Mouse (Mus musculus) brain, embryonic 14.5 days (tissue): ENCODE measurements around the gene Bbof1. TPM values are rescaled to one million over a fixed set of nuclear protein-coding genes. Genes with fewer than 3 reads are reported as not detected.

Experiments
- DNase-seq: peaks from one replicate; pipeline ENCODE4 v3.0.0-alpha.2; 2011; ENCODE audit warnings: low read depth
- CTCF ChIP-seq: fragments of 200-500 bp; IDR thresholded peaks from 2 replicates; pipeline ENCODE4 v1.5.1; 2012; ENCODE audit warnings: inconsistent platforms, mild to moderate bottlenecking, moderate library complexity, borderline replicate concordance; ENCODE audit not compliant: insufficient read depth, insufficient read length; ENCODE audit errors: extremely low read depth
- POLR2A ChIP-seq: fragments of 200-500 bp; IDR thresholded peaks from 2 replicates; pipeline ENCODE4 v1.6.1; 2012; ENCODE audit warnings: mild to moderate bottlenecking, inconsistent platforms, borderline replicate concordance; ENCODE audit not compliant: poor library complexity, insufficient read depth, insufficient read length, severe bottlenecking; ENCODE audit errors: extremely low read depth
- polyA plus RNA-seq: library from polyadenylated mRNA; depleted of rRNA; stranded (reverse); fragments of >200 nt; gene quantifications from 2 replicates; pipeline ENCODE4 v1.2.3, GENCODE M21; 2012

The Bbof1 gene
- polyA plus RNA-seq, 1 experiment = 3.4 TPM

DNA sequence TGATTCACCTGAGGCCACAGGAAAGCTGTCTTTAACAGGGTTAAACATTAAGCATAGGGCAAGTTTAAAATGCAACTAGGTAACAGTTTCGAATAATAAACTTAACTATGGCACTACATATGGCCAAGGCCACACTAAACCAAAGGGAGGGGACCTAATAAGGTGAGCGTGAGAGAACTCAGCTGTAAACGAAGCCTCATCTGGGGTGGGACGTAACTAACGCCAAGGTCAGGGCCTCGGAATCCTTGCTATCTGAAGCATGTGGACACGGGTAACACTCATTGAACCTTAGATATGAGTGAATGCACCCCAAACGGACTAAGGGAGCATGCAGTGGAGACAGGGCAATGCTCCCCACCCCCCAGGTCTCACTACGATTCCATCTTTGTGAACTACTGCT lies 5.9 kb upstream of the Bbof1 start:
- DNase-seq = no peak
- TF ChIP-seq POLR2A (no peak), CTCF (no peak)

DNA sequence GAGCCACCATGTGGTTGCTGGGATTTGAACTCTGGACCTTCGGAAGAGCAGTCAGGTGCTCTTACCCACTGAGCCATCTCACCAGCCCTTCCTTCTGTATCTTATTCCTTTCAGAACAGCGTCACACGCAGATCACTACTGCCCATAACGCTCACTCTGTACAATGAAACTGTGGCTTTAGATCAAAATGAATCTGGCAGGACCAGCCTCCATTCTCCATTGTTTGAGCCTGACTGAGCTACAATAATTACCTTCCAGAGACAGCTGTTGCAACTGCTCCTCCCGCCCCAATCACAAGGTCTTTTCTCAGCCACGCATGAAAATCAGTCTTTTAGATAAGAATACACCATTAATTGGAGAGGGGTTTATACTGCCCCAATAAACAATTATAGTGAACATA lies 4.3 kb upstream of the Bbof1 start:
- peak; percentile 27 for DNase-seq

DNA sequence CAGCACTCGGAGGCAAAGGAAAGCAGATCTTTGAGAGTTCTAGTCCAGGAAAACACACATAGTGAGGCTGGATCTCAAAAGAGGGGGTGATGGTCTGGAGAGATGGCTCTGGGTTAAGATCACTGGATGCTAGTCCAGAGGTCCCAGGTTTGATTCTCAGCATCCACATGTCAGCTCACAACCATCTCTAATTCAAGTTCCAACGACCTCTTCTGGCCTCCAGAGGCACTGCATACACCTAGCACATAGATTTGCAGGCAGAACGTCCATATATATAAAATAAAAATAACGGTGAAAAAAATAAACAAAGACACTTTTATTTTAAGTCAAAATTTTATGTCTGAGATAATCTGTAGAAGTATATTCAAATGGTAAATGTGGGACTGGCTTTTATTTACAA lies 1.6 kb upstream of the Bbof1 start:
- TF ChIP-seq POLR2A = no peak
- no peak for TF ChIP-seq CTCF
- no peak for DNase-seq

More for the DNA sequence above, 4.3 kb upstream of the Bbof1 start:
- TF ChIP-seq POLR2A = no peak

DNA sequence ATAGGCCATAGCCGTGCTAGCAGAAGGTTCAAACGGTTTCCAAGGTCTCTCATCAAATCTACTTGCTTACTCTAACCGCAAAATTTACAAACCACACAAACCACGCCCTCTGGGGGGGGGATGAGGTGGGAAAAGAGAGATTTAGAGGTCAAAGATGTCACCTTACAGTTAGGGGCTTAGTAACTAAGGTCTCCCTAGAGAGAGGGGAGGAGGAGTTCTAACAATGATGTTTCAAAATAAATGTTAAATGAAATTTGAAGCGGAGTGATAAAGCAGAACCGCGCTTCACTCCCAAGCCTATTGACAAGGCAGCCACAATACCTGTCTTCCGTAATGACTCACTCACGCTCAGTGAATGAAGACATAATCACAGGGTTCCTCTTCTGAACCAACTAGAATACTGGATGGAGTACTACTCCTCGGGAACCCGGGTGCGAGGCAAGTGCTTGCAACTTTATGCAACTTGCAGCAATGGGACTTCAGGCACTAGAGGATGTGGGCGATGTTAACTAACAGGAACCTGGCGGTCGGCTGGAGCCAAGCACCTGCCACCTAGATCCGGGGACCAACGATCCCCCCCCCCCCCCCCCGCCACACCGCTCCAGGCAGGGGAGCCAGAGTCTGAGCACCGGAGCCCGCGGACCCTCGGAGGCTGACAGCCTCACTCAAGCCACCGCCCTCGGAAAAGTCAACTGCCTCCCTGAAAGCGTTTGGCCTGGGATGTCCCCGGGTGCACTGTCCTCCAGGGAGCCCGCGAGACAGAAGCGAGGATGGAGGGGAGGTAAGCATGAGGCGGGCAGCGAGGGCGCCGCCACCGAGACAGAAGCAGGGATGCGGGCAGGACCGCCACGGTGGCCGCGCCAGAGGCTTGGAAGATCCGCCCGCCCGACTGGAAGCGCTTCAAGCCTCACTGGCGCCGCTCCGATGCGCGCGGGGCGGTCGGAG lies 725 bp upstream of the Bbof1 start:
- peak; percentile 56 for DNase-seq

DNA sequence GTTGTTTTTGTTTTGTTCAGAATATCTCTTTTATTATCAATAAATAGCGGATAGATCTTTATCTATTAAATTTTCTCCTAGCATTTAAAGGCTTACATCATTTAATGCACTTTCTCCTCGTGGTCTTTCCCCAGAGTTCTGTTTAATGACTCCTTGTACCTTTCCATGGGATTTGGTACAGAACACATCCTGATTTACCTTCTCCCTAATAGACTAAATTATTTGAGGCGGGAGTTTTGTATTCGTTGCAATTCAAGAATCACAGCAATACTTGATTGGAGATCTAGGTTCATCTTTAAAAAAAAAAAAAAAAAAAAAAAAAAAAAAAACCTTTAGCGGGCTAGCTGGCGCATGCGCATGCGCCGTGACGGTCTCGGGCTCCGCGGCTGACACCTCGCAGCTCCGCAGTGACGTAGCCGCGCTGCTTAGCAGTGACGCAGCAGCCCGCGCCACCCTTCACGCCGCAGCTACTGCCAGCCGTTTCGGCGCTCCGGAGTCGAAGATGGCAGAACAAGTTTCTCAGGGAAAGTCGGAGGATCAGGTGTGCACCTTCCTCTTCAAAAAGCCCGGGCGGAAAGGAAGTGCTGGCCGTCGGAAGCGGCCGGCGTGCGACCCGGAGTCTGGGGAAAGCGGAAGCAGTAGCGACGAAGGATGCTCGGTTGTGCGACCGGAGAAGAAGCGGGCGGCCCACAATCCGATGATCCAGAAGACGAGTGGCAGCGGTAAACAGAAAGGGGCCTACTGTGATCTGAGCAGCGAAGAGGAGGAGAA lies 8.1 kb downstream of the Bbof1 start, which contains the start of gene Rnf113a2:
TSS of gene Rnf113a2 (plus strand) at position 363 of the 771 bp plus-strand sequence.
- no peak for TF ChIP-seq CTCF
- peak; percentile 45; the same call in 1 of the 2 replicates for TF ChIP-seq POLR2A

More for the DNA sequence above, 725 bp upstream of the Bbof1 start:
- TF ChIP-seq POLR2A (no peak), CTCF (no peak)

DNA sequence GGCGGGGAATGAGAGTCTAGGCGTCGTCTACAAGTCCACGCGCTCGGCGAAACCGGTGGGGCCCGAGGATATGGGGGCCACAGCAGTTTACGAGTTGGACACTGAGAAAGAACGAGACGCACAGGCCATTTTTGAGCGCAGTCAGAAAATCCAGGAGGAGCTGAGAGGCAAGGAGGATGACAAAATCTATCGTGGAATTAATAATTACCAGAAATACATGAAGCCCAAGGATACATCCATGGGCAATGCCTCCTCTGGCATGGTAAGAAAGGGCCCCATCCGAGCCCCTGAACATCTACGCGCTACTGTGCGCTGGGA lies 8.7 kb downstream of the Bbof1 start:
- TF ChIP-seq POLR2A (no peak), CTCF (no peak)
- DNase-seq = no peak

More for the DNA sequence above, 8.1 kb downstream of the Bbof1 start, which contains the start of gene Rnf113a2:
- peak; percentile 97 for DNase-seq

DNA sequence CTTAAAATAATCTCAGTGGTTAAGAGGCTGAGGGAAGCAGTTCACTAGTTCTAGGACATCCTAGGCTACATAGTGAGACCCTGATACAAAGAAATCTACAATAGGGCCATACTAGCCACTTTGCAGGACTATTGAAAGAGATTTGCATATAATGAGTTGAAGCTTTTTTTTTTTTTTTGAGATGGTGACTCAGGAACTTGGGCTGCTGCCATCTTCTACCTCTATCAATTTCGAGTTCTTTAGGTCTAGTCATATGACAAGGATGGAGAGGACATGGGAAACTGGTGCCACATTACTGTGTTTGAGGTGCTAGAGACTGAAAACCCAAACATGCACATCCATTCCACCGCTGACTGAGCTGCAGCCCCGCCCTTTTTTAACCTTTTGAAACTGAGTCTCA lies 15.1 kb downstream of the Bbof1 start:
- TF ChIP-seq POLR2A = no peak
- no peak for TF ChIP-seq CTCF
- DNase-seq = no peak

DNA sequence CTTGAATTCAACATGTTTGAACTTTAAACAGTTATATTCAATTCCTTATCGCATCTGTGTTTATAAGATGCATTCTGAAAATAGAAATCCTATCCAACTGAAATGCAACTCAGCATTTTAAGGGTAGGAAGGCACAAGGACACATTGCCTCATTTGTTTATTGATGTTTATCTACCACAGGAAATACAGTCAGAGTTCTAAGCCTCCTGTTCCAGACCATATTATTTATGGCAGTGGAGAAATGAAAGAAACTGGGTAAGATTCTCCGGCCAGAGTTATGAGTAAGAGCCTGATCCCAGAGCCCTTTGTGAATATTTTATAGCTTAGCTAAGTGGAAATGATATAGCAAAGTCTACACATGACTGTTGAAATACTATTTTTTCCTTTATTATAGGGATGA lies 21.0 kb downstream of the Bbof1 start:
- DNase-seq = no peak
- no peak for TF ChIP-seq POLR2A
- no peak for TF ChIP-seq CTCF

DNA sequence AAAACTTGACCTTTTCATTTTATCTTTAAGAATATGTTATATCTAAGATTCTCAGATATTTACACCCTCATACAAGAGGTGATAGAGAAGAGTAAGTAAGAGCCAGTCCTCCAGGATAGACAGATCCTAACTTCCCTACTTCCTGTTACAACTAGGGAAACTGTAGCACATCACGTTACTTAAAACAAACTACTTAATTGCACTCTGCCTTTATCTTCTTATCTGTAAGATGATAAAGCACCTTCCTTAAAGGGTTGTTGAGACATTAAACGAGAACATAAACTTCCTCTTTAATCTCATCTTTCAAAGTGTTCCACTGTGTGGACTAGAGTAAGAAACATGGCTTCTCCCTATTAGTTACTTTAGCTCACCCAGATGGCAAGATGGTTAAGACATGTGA lies 29.8 kb downstream of the Bbof1 start:
- TF ChIP-seq POLR2A (no peak), CTCF (no peak)
- no peak for DNase-seq

DNA sequence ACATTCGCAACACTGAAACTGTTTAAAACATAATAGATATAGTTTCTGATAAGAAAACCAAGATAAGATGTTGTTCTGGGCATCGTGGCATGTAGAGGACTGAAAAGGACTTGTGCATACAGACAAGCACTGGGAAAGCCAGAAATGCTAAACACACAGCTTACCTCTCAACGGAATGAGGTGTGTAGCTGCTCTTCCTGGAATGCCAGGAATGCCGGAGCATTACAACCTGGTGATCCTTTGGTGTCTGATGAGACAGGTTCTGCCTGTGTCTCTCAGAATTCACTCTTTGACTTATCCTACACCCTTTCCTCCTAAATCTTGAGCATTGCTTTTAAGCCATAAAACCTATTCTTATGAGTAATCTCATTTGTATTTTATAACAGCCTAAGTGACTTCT lies 33.7 kb downstream of the Bbof1 start:
- DNase-seq = no peak
- TF ChIP-seq POLR2A = no peak
- TF ChIP-seq CTCF = no peak

DNA sequence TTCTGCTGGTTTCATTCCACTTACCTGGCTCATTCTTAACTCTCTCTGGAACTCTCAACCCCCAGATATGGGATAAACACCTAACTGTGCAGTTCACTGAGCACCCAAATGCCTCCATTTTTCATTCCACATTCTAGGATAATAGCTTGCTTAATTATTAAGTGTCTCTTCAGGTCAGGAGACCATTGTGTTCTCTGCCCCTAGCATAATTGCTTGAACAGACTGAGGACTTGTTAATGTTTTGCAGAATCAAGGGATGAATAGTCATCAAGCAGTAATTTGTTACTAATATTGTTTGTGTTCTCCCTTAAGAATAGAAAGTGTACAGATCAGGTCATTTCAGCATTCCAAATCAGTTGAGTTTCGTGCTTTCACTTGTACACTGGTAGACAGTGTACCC lies 38.5 kb downstream of the Bbof1 start:
- TF ChIP-seq CTCF (no peak), POLR2A (no peak)
- no peak for DNase-seq

DNA sequence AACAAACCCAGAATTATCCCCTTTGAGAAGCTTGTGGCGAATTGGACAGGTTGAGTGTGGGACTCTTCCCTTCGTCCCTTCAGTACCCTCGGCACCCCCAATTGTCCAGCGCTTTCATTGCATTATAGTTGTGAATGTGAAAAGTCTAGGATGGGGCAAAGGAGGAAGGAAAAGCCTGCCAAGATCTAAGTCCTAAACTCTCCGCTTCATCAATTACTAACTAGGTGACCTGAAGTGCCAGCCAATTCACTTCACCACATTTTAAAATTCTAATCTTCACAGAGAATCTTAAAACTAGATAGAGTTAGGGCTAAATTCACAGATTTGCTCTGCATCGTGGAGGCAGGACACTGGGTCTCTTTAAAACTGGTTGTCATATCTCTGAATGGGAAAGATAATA lies 39.3 kb downstream of the Bbof1 start:
- no peak for DNase-seq
- TF ChIP-seq CTCF (no peak), POLR2A (no peak)

DNA sequence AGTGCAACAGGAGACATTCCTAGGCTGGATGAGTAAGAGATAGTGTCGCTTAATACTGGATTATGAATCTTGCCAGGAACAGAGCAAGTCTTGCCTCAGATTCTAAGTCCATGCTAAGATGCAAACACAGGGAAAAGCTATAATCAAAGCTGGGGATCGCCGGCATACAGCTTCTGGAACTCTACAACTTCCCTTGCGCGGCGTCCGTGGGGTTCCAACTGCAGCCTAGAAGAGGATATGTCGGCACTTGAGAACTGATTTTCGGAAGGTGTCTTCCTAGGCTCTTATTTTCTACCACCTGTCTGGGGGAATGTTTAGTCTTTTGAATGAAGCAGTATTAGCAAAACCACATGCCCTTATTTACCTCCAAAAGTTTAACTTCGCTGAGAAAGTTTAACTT lies 41.0 kb downstream of the Bbof1 start:
- TF ChIP-seq CTCF (no peak), POLR2A (no peak)
- DNase-seq = no peak
